Mouse (Mus musculus): ENCODE measurements around the gene Tekt4.

Gene Tekt4

DNA sequence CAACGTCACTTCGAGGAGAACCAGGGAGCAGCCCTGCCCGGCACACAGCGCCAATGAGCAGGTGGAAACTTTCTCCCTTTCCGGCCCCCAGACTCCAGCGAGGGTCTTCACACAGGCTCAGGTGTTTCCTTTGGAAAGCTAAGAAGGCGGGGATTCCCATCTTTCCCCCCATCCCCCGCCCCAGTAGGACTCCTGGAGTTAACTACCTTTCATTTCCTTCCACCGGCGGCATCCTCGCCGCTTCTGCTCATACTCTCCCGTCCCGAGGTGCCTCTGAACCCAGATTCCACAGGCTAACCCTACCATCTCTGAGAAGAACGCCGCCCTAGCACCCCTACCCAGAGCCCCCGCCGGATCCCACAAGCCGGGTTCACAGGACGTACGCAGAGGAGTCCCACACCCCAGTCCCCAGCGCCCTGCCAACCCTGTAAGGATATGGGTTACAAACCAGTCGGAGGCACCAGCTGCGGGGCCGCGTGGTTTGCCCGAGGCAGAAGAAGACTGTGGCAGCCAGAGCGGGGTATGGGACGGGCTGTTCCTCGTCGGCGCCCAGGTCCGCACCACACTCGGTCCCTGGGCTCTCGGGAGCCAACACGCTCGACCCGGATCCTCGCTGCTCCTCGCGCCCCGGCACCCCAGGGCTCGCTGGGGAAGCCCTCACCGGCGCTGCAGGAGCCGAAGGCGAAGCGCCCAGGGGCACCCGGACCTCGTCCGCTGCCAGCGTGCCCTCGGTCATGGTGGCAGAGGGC, 21.8 kb upstream of the Tekt4 start:
- DNase-seq (ENCODE audit: low spot score in 2 of 2): no peak

DNA sequence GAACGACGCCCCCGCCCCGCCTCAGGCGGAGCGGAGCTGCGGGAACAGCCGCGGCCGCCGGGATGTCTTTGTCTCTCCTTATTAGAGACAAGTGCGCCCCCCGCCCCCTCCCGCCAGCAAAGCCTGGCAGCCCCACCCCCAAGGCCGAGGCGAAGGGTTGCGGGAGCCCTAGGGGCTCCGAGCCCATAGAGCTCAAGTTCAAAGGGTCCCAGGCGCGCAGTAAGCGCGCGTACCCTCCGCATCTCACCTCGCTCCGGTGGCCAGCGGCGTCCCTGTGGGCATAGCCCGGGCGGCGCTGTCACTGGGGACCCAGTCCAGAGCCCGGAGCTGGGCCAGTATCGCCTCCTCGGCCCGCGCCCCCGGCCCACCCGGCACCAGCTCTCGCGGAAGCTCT, 21.2 kb upstream of the Tekt4 start:
- DNase-seq (ENCODE audit: low spot score in 2 of 2): no peak

DNA sequence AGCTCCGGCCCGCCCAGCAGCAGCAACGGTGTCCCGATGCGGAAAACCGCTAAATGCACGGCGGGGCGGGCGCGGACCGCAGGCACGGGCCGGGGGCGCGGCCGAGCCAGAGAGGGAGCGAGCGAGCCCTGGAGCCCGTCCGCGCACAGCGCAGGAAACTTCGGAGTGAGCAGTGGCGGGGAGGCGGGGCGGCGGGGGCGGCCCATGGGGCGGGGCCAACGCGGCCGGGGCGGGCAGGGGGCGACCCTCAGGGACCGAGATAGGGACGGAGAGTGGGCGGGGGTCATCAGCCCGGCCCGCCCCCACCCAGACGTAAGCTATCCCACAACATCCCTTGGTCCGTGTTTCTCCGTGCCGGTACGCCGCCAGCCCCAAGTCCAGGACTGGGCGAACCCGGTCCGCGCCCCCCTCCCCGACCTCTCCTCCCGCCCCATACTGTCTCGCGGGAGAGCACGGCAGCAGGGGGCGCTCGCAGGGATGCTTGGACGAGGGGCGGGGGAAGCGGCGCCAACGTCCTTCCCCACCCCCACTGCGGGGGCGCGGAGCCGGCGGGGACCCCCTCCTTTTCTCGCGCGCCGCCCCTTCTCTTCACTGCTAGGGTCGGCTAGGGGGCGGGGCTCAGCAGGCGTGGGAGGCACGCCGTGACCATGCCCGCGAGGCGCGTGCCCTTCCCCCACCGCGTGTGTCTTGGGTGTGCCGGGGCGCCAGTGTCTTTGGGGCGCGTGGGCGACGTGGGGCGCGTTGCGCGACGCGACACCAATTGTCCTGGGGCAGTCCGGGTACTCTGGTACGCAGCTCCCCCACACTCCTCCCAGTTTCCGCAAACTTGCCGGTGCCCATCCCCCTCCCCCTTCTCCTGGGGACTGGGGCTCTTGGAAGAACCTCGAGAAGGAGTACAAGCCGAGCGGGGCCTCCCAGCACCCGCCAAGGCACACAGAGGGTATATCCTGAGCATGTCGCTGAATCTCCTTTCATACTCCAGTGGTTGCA, 20.5 kb upstream of the Tekt4 start, which contains the start of gene Cacna1h:
Gene Cacna1h, minus strand, starts transcription at position 167 of the 990 bp plus-strand sequence.
- DNase-seq (ENCODE audit: low spot score in 2 of 2): peak in 1 of 2 experiments; percentile 17

DNA sequence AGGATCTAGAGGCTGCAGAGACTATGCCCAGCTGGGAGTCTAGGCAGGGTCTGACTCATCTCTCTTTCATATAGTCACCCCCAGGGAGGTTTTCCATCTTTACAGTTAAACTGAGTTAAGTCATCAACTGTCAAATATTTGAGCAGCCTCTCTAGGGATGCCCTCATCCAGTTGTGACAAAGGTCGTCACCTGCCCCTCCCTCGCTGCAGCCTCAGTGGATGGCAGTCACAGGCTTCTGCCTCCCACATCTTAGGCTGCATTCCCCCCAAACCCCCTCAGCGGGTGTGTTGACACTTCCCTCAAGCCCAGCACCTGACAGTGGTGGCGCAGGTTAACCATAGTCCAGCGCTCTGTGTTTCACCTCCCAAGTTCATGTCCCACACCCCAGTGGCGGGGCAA, 13.0 kb upstream of the Tekt4 start:
- no peak for DNase-seq (ENCODE audit: low spot score in 2 of 2)

DNA sequence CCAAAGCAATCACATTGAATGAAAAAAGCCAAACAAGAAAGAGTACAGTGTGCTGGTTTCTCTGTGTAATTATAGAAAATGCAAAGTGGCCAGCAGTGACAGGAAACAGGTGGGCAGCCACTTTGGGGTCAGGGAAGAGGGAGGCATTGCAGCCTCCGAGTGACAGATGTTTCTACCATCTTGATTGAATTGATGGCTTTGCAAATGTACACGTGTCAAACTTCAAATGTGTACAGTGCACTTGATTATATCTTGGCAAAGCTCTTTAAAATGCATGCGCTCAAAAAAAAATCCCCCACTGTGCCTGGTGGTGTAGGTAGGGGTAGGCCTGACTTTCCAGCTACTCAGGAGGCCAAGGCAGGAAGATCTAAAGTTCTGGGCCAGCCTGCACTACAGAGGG, 11.5 kb upstream of the Tekt4 start:
- no peak for DNase-seq (ENCODE audit: low spot score in 2 of 2)

DNA sequence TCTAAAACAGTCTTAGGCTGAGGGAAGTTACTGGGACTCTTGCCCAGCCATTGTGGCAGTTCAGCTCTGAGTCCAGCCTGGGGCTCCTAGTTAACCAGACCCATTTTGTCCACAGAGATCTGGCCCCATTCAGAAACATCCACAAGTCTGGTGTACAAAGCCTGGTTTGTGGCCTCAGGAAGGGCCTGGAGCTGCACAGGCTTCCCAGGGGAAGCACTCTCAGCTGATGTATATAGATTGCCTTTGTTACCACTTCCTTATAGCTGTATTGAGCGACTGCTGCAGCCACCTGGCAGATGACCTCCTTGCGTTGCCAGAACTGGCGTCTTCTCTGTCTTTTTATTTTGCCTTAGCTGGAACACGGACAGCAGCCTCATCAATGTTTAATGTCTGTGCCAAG, 9.3 kb upstream of the Tekt4 start:
- no peak for DNase-seq (ENCODE audit: low spot score in 2 of 2)

DNA sequence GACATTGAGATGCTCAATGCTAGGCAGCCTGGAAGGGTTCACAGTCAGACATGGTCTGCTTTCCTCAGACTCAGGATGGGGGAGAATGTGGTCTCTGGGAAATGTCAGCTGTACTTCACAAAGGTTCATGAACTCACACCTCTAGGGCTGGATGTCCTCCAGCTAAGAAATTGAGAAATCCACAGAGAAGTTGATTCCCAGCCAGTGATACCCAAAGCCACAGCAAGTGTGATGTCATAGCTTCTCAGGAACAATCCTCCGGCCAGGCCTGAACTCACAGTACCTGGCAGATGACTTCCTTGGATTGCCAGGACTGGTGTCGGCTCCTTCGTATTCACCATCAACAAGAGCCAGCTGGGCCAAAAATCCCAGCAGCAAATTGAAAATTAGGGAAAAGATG, 8.6 kb upstream of the Tekt4 start:
- DNase-seq (ENCODE audit: low spot score in 2 of 2): no peak

DNA sequence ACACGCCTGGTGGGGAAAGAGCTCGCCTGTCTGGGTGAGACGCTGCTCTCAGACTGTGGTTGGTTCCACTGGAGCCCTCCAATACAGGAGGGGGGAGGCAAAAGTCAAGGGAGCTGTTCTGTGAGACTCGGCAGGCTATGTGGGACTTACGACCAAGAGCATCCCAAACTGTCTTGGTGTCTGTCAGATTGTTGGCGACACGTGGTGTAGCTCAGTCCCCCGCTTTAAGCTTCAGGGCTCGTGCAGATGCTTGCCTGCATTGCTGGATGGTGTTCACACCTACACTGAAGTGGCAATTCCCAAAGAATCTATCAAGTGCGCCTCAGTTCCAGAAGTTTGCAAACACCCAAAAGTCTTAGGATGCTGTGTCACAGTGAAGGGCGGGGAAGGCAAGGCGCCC, 6.5 kb upstream of the Tekt4 start:
- DNase-seq (ENCODE audit: low spot score in 2 of 2): no peak

DNA sequence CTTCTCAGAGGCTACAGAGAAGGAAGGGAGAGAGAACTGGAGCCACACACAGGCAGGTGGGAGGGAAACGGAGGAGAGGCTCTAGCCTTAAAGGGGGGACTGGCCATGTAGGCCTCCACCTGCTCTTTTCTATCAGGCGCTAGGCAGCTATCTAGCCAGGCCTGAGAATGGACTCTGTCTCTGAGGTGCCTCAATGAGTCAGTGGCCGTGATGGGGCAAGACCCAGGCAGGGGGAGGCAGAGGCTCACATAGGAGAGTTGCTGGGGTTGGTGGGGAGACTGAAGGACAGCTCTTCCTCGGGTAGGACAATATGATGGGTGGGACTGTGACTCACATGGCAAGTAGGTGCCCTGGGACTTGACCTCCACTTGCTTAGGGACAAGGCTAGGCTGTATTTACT, 4.1 kb upstream of the Tekt4 start:
- DNase-seq (ENCODE audit: low spot score in 2 of 2): no peak

DNA sequence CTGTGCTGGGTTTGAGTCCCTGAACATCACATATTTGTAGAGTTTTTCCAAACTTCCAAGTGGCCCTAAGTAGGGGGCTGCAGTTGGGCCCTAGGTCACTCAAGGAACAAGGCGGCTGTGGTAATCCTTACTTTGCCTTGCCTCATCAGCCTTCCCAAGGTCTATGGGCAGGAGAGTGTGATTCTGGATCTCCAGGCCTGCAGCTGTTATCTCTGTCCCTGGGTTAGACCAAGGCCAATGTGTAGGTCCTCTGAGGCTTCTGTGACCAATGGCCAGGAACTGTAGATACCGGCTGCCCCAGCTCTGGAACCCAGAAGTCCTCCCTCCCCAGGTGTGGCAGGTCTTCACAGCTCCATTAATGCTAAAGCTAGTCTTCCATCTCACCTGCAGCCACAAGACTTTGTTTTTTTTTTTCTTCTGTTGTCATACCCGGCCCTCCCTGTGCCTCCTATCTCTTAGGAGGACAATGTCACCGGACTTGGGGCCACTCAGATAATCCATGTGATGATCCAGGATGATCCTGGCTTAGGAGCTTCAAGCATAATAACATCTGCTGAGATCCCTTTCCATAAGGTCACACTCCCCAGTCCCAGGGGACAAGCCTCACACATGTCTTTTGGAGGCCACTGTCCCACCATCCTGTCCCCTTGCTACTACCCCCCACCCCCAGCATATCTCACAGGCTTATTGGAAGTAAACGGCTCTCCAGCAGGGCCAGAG, 2.0 kb upstream of the Tekt4 start:
- DNase-seq (ENCODE audit: low spot score in 2 of 2): no peak

DNA sequence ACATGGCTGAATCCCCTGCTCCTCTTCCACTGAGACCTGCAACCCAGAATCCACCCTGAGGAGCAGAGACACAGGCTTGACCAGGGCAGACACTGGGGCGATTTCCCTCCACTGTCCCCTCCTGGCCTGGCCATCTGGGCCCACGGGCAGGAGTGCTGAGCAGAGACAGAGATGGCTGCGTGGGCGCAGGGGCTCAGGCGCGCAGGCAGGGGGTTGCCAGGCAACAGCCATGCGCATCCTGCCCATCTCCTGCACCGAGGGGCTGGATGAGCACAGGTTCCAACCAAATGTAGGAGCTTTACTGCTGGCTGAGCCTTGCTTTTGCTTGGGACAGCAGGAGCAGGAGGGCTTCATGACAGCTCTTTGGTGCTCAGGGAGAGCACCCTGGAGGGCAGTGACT, 2.1 kb downstream of the Tekt4 start:
- DNase-seq (ENCODE audit: low spot score in 2 of 2): no peak

DNA sequence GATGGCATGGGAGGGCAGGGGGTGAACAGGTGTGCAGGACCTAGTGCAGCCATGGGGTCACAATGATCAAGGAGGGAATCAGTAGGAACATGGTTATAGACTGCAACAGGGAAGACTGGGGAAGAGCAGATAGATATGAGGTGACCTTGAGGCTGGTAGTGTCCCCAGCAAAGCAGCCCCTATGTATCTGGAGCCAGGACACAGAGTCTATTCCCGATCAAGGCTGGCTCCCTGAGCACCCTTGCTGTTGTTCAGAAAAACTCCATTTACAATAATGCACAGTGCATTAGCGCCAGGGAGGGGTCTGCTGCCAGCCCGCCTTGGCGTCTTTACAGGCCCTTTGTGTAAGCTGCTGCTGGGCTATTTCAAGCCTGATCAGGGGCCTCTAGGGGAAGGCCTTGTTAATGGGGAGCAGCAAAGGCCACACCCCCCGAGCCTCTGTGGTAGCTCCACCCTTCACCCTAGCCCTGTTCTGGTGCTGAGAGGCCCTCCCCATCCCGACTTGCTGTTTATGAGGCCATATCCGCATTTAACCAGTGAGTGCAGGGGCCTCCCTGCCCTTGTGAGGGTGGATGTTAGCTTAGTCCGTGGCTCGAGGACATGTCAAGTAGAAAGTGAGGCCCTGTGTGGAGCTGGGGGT, 7.9 kb downstream of the Tekt4 start:
- peak in 1 of 2 experiments; percentile 24 for DNase-seq (ENCODE audit: low spot score in 2 of 2)

DNA sequence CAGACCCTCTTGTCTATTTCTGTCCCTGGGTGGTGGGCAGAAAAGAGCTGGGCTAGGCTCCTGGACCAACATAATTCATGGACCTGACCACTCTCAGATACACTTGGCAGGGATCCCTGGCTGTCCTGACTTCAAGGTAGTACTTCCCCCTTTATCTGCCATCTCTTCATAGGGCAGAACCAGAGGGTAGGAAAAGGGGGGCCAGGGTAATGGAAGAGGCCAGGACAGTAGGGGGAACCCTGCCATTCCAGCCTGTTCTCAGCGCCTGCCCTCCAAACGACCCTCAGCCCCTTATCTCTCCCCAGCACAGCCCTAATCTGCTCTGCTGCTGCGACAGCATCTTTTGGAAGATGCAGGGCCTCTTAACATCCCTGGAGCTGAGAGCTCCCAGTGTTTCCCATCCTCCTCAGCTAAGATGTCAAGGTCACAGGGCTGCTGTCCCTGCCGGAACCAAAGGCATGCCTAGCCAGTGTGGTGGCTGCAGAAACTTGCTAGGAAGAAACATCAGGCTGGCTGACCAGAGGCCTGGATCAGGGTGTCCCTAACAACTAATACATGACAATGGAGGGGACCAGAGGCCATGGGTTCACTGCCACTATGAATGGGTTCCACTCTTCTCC, 9.0 kb downstream of the Tekt4 start:
- DNase-seq (ENCODE audit: low spot score in 2 of 2): no peak

DNA sequence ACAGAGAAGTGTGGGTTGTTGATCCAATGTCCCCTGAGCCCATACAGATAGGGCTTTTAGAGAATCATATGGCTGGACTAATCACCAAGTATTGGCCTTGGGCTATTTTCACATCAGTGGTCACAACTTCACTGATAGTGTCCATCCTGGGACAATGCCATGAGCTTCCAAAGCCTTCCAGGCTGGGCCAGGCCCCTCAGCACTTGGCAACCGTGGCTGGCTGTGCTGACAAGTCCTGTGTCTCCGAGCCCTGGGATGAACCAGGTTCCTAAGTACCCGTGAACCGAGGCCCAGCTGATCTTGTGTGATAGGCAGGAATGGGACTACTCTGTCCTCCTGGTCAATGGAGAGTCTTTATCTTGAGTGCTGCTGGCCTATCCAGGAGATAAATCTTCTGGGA, 9.7 kb downstream of the Tekt4 start:
- DNase-seq (ENCODE audit: low spot score in 2 of 2): no peak

DNA sequence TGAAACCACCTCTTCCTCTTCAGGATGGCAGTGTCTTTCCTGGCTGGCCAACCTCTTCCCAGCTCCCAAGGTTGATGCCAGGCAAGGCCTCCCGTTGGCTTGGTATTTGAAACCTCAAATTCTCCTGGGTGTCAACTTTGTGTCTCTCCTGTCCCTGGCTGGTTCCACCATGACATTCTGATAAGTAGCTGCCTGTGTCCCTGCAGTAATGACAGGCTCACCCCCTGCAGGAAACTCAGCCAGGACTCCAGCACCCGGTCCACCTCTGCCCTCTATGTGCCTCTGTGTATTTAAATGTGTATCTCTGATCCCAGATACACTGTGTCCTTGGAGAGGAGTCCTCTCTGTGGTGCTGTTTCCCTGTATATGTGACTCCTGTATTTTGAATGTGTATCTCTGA, 11.8 kb downstream of the Tekt4 start:
- DNase-seq (ENCODE audit: low spot score in 2 of 2): no peak

DNA sequence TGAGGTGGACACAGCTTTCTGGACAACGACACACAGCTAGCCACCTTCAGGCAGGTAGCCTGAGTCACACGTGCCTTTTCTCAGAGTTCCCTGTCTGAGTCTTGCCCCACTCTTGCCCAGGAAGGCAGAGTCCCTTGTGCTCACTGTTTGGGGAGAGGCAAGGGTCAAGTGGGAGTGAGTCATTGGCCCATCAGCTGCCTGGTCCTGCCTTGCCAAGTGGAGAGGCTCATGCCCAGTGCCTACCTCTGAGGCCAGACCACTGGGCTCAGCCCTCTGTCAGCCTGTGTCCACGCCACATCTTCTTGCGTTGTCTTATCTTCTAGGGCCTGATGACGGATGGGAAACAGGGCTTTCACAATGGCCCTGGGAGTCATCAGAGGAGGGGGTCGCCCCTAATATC, 13.4 kb downstream of the Tekt4 start:
- DNase-seq (ENCODE audit: low spot score in 2 of 2): no peak

DNA sequence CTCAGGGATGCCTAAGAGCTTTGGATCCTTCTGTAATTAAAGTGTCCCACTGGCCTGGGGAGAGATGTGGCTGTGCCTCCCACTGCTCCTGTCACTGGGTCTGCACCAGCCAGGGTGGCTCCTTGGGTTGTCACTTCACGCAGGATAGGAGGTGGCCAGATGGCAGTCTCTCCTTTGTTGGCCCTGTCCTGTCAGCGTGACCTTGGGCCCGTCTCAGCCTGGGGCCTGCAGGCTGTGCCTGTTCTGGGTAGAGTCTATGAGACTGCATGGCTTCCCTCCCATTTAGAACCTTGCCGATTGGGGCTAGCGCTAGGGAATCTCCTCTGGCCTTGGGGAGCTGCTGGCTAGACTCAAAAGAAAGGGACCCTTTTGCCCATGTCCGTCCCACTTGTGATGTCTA, 13.9 kb downstream of the Tekt4 start:
- no peak for DNase-seq (ENCODE audit: low spot score in 2 of 2)

DNA sequence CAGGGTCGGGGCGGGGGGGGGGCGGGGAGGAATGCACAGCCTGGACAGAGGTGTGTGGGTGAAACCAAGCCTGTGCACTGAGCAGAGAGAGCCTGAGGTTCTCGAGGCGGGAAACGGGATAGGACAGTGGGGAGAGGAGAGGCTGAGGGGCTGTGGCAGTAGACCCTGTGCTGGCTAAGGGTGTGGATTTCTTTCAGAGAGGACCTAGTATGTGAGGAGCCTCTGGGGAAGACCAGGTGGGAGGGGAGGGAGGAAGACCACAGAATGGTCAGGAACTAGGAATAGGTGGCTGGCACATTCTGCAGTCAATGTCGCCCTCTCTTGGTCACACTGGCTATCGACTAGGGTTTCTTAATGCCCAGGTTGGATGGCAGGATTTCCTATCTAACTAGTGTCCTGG, 15.4 kb downstream of the Tekt4 start:
- DNase-seq (ENCODE audit: low spot score in 2 of 2): peak in 1 of 2 experiments; percentile 43

DNA sequence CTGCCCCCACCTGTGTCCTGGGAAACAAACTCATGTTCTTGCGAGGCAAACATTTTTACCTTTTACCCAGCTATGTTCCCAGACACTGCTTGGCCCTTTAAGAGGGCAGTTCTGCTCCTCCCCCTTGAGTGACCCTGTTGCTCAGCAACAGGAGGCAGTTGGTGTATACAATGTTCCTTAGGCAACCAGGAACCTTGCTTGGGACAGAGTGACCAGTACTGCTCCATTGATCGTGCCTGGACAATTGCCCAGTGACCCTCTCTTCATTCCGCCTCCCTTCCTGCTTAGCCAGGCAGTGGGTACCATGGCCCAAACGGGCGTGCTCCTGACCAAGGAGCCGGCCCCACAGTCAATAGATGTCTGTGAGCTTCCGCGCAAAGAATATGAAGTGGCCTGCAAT, 17.0 kb downstream of the Tekt4 start:
- DNase-seq (ENCODE audit: low spot score in 2 of 2): no peak

DNA sequence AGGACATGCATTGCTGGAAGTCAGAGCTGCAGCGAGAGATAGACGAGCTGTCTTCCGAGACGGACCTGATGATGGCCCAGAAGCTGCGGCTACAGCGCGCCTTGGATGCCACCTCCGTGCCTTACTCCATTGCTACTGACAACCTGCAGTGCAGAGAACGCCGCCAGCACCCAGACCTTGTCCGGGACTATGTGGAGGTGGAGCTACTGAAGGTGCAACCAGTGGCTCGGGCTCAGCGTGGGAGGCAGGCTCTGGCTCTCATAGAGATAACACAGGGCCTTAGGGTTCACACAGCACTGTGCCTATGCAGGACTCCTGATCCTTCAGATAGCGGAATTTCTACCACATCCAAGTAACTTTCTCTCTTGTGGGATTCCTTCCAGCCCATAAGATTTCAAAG, 17.6 kb downstream of the Tekt4 start:
- DNase-seq (ENCODE audit: low spot score in 2 of 2): no peak

DNA sequence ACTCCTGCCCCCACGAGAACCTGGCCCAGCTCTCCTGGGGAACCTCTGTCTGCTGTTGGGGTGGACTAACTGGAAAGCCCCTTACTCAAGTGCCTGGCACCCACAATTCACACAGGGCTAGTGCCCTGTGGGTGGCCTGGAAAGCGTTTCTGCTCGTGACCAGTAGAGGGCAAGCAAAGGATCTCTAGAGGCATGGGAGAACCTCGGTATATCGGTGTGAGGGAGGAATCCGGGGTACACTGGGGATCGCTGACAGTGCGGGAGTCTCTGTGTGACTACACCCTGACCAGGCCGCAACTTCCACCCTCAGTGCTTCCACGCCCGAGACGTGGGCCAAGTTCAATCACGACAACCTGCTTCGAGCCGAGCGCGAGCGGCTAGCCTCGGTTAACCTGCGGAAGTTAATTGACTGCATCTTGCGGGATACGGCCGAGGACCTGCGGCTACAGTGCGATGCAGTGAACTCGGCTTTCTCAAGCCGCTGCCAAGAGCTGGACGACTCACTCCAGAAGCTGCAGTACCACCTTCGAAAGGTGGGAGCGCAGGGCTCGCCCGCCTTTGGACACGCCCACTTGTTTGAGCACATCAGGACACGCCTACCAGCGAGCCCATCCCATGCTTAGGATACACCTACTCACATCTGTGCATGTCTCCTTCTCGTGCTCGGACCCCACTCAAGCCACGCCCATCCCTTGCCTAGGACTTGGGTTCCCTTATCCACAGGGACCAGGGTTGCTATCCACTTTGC, 20.1 kb downstream of the Tekt4 start:
- DNase-seq (ENCODE audit: low spot score in 2 of 2): no peak

Data from heart, adult 9 months (tissue).